Mouse (Mus musculus) megakaryocyte, adult 5-6 weeks (primary cell): ENCODE data around the gene Folr2. TPM values are rescaled to one million over a fixed set of nuclear protein-coding genes. Genes with fewer than 3 reads are reported as not detected.

Experiments
- ATAC-seq: 2 replicates; pipeline ENCODE4 v1.8.0; 2016; ENCODE audit warnings: mild to moderate bottlenecking, inconsistent platforms; ENCODE audit not compliant: poor library complexity, severe bottlenecking
- total RNA-seq, 2 experiments: library from RNA; stranded (forward) in 1 of 2; stranded (reverse) in 1 of 2; fragments of 153-499, 151-499 nt in 1 of 2; fragments of 221-1000, 200-1000 nt in 1 of 2; gene quantifications; 2 replicates each; pipeline versions ENCODE4 v1.2.3 to v1.2.4; 2015 to 2017

Gene Folr2
- total RNA-seq, 2 experiments from 2014 or later: 0.96 TPM; not detected in 1

- ATAC-seq: no peak
Measured at GRCm38 (mm10) chr7:101830373-101830772, 26.6 kb downstream of the Folr2 start.

DNA sequence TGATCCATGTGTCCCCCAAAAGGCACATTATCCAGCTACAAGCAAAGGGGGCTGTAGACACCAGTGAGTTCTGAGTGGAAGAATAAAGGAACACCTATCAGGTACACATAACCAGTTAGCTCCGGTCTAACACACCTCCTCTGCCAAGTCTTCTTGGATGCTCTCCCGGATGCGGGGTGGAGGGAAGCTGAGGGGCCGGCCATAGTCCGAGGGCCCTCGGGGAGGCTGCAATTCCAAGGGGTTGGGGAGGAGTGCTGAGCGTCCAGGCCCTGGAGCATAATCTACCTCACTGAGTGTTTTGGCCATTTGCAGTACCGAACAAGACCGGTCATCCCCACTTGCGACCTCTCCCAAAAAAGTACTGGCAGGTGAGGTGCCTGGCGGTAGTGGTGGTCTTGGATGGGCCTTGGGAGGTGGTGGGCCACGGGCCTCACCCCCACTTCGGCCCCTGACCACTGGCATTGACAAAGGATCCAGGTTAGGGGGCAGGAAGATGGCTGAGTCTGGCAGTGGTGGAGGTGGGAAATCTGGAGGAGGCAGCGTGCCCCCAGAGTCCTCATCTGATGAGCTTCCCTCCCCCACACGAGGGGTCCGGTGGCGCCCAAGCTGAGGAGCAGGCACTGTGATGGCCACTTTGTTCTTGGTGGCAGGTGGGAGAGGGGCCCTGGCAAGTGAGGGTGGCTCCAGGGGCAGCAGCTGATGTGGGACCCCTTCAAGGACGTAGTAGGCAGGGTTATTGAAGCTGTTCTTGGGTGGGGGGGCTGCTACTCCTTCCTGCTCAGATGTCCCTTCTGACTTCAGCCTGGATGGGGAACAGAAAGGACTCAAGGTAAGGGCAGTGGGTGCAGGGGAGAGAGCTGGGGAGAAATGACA lies 33.0 kb downstream of the Folr2 start:
- ATAC-seq: no peak

GRCm38 (mm10) chr7:101822836-101823757 lies 33.9 kb downstream of the Folr2 start:
- ATAC-seq: no peak

- ATAC-seq: peak; percentile 25
Measured at GRCm38 (mm10) chr7:101821571-101822501, 35.2 kb downstream of the Folr2 start.

DNA sequence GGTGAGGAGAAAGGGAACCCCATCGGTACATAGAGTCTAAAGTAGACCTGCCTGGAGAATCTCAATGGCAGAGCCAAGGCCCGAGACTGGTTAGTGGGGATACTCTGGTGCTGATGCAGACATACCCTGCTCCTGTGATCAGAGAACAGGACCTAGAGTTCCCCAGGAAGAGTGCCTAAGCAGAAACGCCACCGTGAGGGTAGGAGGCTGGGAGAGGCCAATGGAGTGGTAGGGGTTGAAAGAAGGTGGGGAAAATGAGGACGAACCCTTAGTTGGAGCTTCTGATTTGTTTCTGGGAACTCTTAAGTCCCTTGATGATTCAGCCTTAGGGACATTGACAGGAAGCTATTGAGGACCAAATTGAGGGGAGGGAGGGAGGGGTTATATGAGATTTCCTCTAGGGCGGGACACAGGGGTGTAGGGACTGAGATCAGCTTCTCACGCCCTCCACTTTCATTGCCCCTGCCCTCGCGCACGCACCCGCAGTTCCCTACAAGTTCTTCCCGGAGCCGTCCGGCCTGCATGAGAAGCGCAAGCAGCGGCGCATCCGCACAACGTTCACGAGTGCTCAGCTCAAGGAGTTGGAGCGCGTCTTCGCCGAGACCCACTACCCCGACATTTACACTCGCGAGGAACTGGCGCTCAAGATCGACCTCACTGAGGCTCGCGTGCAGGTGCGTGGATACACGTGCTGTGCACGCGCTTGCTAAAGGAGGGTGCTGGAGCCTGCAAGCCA lies 36.5 kb downstream of the Folr2 start:
- ATAC-seq: no peak

GRCm38 (mm10) chr7:101817861-101818401 lies 39.1 kb downstream of the Folr2 start, which contains the start of gene Phox2a:
Gene Phox2a, plus strand, starts transcription at chr7:101818313.
- ATAC-seq: no peak

Other genes starting within 250 kb of the Folr2 start
- 3.2 and 8.3 TPM in 2 replicates for gene Clpb, start 193.6 kb downstream of the Folr2 start, total RNA-seq (2015)
- 12.2 and 18.4 TPM in 2 replicates for gene Clpb, start 193.6 kb downstream of the Folr2 start, total RNA-seq (2017)
- gene Phox2a, start 38.9 kb downstream of the Folr2 start, total RNA-seq (2015): not detected in 2 replicates
- not detected in 2 replicates for gene Phox2a, start 38.9 kb downstream of the Folr2 start, total RNA-seq (2017)
- 12.2 and 12.4 TPM in 2 replicates for gene Inppl1, start 19.0 kb downstream of the Folr2 start, total RNA-seq (2015)
- gene Inppl1, start 19.0 kb downstream of the Folr2 start, total RNA-seq (2017): 18.2 and 52.7 TPM in 2 replicates
- gene Anapc15, start 6.5 kb upstream of the Folr2 start, total RNA-seq (2015): 57.1 and 70.8 TPM in 2 replicates
- 69.3 and 94.9 TPM in 2 replicates for gene Anapc15, start 6.5 kb upstream of the Folr2 start, total RNA-seq (2017)
- gene Folr1, start 13.6 kb upstream of the Folr2 start, total RNA-seq (2015): 0.62 TPM in 1 of 2 replicates, not detected in the other
- 0.62 TPM in 1 of 2 replicates, not detected in the other for gene Folr1, start 13.6 kb upstream of the Folr2 start, total RNA-seq (2017)
- 137 and 160 TPM in 2 replicates for gene Lamtor1, start 48.7 kb upstream of the Folr2 start, total RNA-seq (2015)
- 127 and 128 TPM in 2 replicates for gene Lamtor1, start 48.7 kb upstream of the Folr2 start, total RNA-seq (2017)
- gene Tomt, start 49.2 kb upstream of the Folr2 start, total RNA-seq (2015): 0.11 TPM in 1 of 2 replicates, not detected in the other
- gene Tomt, start 49.2 kb upstream of the Folr2 start, total RNA-seq (2017): 0.07 TPM in 1 of 2 replicates, not detected in the other
- gene Lrrc51, start 76.7 kb upstream of the Folr2 start, total RNA-seq (2015): 0.82 and 1.1 TPM in 2 replicates
- gene Lrrc51, start 76.7 kb upstream of the Folr2 start, total RNA-seq (2017): 0.70 TPM in 1 of 2 replicates, not detected in the other
- 71.4 and 82.2 TPM in 2 replicates for gene Numa1, start 76.9 kb upstream of the Folr2 start, total RNA-seq (2015)
- 122 and 139 TPM in 2 replicates for gene Numa1, start 76.9 kb upstream of the Folr2 start, total RNA-seq (2017)
- gene Il18bp, start 161.5 kb upstream of the Folr2 start, total RNA-seq (2015): 8.8 and 11.1 TPM in 2 replicates
- gene Il18bp, start 161.5 kb upstream of the Folr2 start, total RNA-seq (2017): 4.9 and 5.4 TPM in 2 replicates
- gene Rnf121, start 208.3 kb upstream of the Folr2 start, total RNA-seq (2015): 13.3 and 14.9 TPM in 2 replicates
- 10.5 and 11.0 TPM in 2 replicates for gene Rnf121, start 208.3 kb upstream of the Folr2 start, total RNA-seq (2017)
- 7.1 and 9.5 TPM in 2 replicates for gene Xndc1, start 208.3 kb upstream of the Folr2 start, total RNA-seq (2015)
- 13.0 and 15.4 TPM in 2 replicates for gene Xndc1, start 208.3 kb upstream of the Folr2 start, total RNA-seq (2017)
- 0.39 and 0.40 TPM in 2 replicates for gene Xntrpc, start 208.5 kb upstream of the Folr2 start, total RNA-seq (2015)
- not detected in 2 replicates for gene Xntrpc, start 208.5 kb upstream of the Folr2 start, total RNA-seq (2017)
- 0.41 TPM in 1 of 2 replicates, not detected in the other for gene Trpc2, start 225.9 kb upstream of the Folr2 start, total RNA-seq (2015)
- 0.20 and 0.37 TPM in 2 replicates for gene Trpc2, start 225.9 kb upstream of the Folr2 start, total RNA-seq (2017)
- gene Art1, start 244.5 kb upstream of the Folr2 start, total RNA-seq (2015): not detected in 2 replicates
- not detected in 2 replicates for gene Art1, start 244.5 kb upstream of the Folr2 start, total RNA-seq (2017)